Mouse (Mus musculus) forebrain, embryonic 12.5 days (tissue): Measurements from ENCODE around the gene Gm3336. TPM values are rescaled to one million over a fixed set of nuclear protein-coding genes. Genes with fewer than 3 reads are reported as not detected.

ENCODE experiments used
- ATAC-seq: fragments of 200-750 bp; cut with Nextera tagmentation; 2 replicates; pipeline ENCODE4 v1.8.0; 2017; ENCODE audit warnings: moderate TSS enrichment; ENCODE audit not compliant: low FRiP score
- H3K27ac ChIP-seq: fragments of 300-500 bp; sonication (generic); 2 replicates; pipeline ENCODE4 v1.5.1; 2016; ENCODE audit warnings: mild to moderate bottlenecking
- H3K27me3 ChIP-seq: fragments of 300-500 bp; sonication (generic); 2 replicates; pipeline ENCODE4 v1.6.1; 2016; ENCODE audit warnings: mild to moderate bottlenecking
- H3K36me3 ChIP-seq: fragments of 300-500 bp; sonication (generic); replicated peaks from 2 replicates; pipeline ENCODE4 v1.6.1; 2016; ENCODE audit warnings: mild to moderate bottlenecking
- H3K4me1 ChIP-seq: fragments of 300-500 bp; sonication (generic); 2 replicates; pipeline ENCODE4 v1.6.1; 2016
- H3K4me2 ChIP-seq: fragments of 300-500 bp; sonication (generic); 2 replicates; pipeline ENCODE4 v1.6.1; 2016; ENCODE audit warnings: mild to moderate bottlenecking, moderate library complexity
- H3K4me3 ChIP-seq: fragments of 300-500 bp; sonication (generic); replicated peaks from 2 replicates; pipeline ENCODE4 v1.5.1; 2016; ENCODE audit warnings: mild to moderate bottlenecking
- H3K9ac ChIP-seq: fragments of 300-500 bp; sonication (generic); 2 replicates; pipeline ENCODE4 v1.6.1; 2016; ENCODE audit warnings: mild to moderate bottlenecking
- H3K9me3 ChIP-seq: fragments of 300-500 bp; sonication (generic); 2 replicates; pipeline ENCODE4 v1.6.1; 2016
- WGBS: fragments of 180-500 bp; shearing (Covaris S2); methylation state at CpG from one replicate; pipeline ENCODE4 v1.1.7; 2016; 5-methylcytosine and 5-hydroxymethylcytosine counted together
- polyA plus RNA-seq: library from polyadenylated mRNA; unstranded; fragments of >200 nt; fragmentation: Nextera tagmentation; extraction: Ambion mirVana; gene quantifications from 2 replicates; pipeline ENCODE4 v1.2.1, GENCODE M21; 2016

Gene Gm3336
- polyA plus RNA-seq, 1 experiment from 2014 or later = not detected

DNA sequence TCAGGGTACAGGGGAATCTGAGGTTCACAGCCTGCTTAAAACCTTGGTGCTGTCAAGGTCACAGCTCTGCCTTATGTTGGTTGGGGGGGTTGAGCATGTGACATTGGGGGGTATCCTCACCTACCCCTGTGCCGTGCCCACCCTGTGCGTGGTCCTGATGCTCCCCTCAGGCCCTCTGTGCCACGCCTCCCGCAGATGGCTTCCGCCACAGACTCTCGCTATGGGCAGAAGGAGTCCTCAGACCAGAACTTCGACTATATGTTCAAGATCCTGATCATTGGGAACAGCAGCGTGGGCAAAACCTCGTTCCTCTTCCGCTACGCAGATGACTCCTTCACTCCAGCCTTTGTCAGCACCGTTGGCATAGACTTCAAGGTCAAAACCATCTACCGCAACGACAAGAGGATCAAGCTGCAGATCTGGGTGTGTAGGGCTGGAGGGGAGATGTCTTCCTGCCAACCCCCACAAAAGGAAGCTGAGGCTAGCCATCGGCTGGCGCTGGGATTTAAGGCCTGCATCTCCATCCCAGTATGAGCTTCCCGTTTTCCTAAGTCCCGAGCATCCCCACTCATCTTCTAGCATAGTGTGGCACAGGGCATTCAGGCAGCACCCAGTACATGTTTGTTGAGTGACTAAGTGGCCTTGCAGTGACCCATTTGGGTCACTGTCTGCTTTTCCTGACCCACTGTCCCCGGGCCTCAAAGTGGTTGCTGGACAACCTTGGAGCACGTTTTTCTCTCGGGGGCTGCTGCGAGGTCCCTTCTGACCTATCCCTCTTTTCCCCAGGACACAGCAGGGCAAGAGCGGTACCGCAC is 37.5 kb downstream of the Gm3336 start:
- ATAC-seq = no peak
- H3K27ac ChIP-seq = peak overlapping the region; percentile 81; the same call in 1 of the 2 replicates
- no peaks in the 10 kb centered on the region for H3K27me3 ChIP-seq
- H3K9me3 ChIP-seq = no peaks in the 10 kb centered on the region
- peak overlapping the region; percentile 96 for H3K4me2 ChIP-seq
- 84% methylated on average over 24 of the region's 24 CpGs for WGBS
- peaks cover 42% of the 10 kb centered on the region for H3K4me1 ChIP-seq
- peak overlapping the region; percentile 86 for H3K9ac ChIP-seq
- peak overlapping the region; percentile 67 for H3K4me3 ChIP-seq
- peaks cover 25% of the 10 kb centered on the region for H3K36me3 ChIP-seq

- H3K36me3 ChIP-seq = peaks cover 25% of the 10 kb centered on the region
- H3K4me2 ChIP-seq = no peak overlapping the region
- no peaks in the 10 kb centered on the region for H3K9me3 ChIP-seq
- no peaks in the 10 kb centered on the region for H3K27me3 ChIP-seq
- peaks cover 44% of the 10 kb centered on the region for H3K4me1 ChIP-seq
- H3K4me3 ChIP-seq = no peak overlapping the region
- no peak overlapping the region for H3K9ac ChIP-seq
- WGBS = 92% methylated on average over 6 of the region's 6 CpGs
- no peak for ATAC-seq
- H3K27ac ChIP-seq = no peak overlapping the region
Measured at GRCm38 (mm10) chr8:70756476-70757040, 38.2 kb downstream of the Gm3336 start.

- H3K9ac ChIP-seq = no peak overlapping the region
- peaks cover 25% of the 10 kb centered on the region for H3K36me3 ChIP-seq
- no peaks in the 10 kb centered on the region for H3K27me3 ChIP-seq
- H3K9me3 ChIP-seq = no peaks in the 10 kb centered on the region
- H3K27ac ChIP-seq = no peak overlapping the region
- 75% methylated on average over 22 of the region's 22 CpGs for WGBS
- H3K4me2 ChIP-seq = no peak overlapping the region
- no peak overlapping the region for H3K4me3 ChIP-seq
- ATAC-seq = no peak
- peaks cover 44% of the 10 kb centered on the region for H3K4me1 ChIP-seq
Measured at GRCm38 (mm10) chr8:70757523-70758307, 39.4 kb downstream of the Gm3336 start.

DNA sequence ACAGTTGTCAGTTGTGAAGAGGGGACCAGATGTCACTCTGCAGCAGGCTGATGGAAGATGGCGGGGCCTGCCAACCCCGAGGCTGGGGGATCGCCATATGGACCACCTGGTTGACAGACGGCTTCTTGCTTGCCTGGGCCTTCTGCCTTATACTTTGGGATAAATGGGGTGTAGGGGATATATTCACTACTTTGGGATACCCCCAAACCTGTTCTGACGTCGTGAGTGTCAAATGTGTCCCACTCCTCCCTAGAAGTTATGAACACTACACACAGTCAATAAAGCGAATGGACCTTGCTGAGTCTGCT is 39.9 kb downstream of the Gm3336 start:
- no peaks in the 10 kb centered on the region for H3K9me3 ChIP-seq
- no peak overlapping the region for H3K9ac ChIP-seq
- H3K27ac ChIP-seq = no peak overlapping the region
- H3K4me1 ChIP-seq = peaks cover 42% of the 10 kb centered on the region
- H3K4me2 ChIP-seq = no peak overlapping the region
- no peak for ATAC-seq
- 94% methylated on average over 7 of the region's 7 CpGs for WGBS
- peaks cover 25% of the 10 kb centered on the region for H3K36me3 ChIP-seq
- H3K4me3 ChIP-seq = no peak overlapping the region
- H3K27me3 ChIP-seq = no peaks in the 10 kb centered on the region

- no peak overlapping the region for H3K27ac ChIP-seq
- peak overlapping the region; percentile 99; the same call in 1 of the 2 replicates for H3K4me2 ChIP-seq
- 75% methylated on average over 19 of the region's 19 CpGs for WGBS
- no peaks in the 10 kb centered on the region for H3K27me3 ChIP-seq
- H3K36me3 ChIP-seq = peaks cover 25% of the 10 kb centered on the region
- H3K4me3 ChIP-seq = 0 out of 2 replicates have a peak overlapping the region, but pooled peaks have one; percentile 3
- H3K4me1 ChIP-seq = peaks cover 39% of the 10 kb centered on the region
- H3K9ac ChIP-seq = no peak overlapping the region
- no peaks in the 10 kb centered on the region for H3K9me3 ChIP-seq
- ATAC-seq = no peak
Measured at GRCm38 (mm10) chr8:70758616-70759561, 40.5 kb downstream of the Gm3336 start.

- WGBS = under 1% methylated on average over 22 of the region's 22 CpGs
- ATAC-seq = no peak; the same call in 1 of the 2 replicates
- peaks cover 34% of the 10 kb centered on the region for H3K4me1 ChIP-seq
Measured at GRCm38 (mm10) chr8:70760350-70760749, 42.0 kb downstream of the Gm3336 start.

DNA sequence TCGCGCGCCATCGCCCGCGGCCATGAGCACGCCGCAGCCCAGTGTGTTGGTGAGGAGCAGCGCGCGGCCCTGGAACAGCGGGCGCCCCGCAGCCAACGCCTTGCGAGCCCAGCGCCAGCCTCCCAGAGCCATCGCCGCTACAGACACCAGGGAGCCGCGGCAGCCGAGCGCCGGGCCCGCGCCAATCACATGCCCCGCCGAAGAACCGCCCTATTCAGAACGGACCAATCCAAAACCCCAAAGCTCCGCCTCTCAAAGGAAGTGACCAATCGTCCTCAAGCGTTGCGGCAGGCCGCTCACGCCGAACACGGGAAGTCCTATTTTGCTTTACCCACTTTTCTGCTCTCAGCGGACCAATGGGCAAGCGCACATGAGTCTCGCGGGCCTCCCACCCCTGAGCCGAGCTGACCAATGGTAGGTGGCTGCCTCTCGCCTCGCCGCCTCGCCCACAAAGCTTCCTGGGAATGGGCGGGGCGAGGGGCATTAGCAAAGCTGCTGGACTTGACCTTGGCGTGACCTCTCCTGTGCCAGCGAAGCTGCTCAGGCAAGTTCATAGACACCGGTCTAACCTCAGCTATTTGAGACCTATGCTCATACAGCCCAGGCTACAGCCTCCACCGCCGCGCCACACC is 42.5 kb downstream of the Gm3336 start, which contains the start of gene Mpv17l2:
Mpv17l2 (minus strand) TSS at position 172 of the 632 bp plus-strand sequence.
- ATAC-seq = peak; percentile 97
- WGBS = under 1% methylated on average over 55 of the region's 55 CpGs
- peak within 1 kb of the TSS; percentile 66 for H3K4me3 ChIP-seq

More at GRCm38 (mm10) chr8:70760350-70760749, 42.0 kb downstream of the Gm3336 start:
- H3K36me3 ChIP-seq = peaks cover 25% of the 10 kb centered on the region
- peak overlapping the region; percentile 72 for H3K9ac ChIP-seq
- H3K9me3 ChIP-seq = no peaks in the 10 kb centered on the region
- H3K4me3 ChIP-seq = peak overlapping the region; percentile 66
- peak overlapping the region; percentile 76 for H3K27ac ChIP-seq
- no peaks in the 10 kb centered on the region for H3K27me3 ChIP-seq
- H3K4me2 ChIP-seq = peak overlapping the region; percentile 99

GRCm38 (mm10) chr8:70762118-70762517 is 43.8 kb downstream of the Gm3336 start:
- no peak for ATAC-seq
- Histone ChIP-seq H3K27me3 (peaks cover 10% of the 10 kb centered on the region; the same call in 1 of the 2 replicates), H3K4me3 (no peak overlapping the region), H3K36me3 (peaks cover 16% of the 10 kb centered on the region; the same call in 1 of the 2 replicates), H3K4me2 (no peak overlapping the region), H3K9me3 (no peaks in the 10 kb centered on the region), H3K27ac (no peak overlapping the region), H3K9ac (no peak overlapping the region), H3K4me1 (peaks cover 44% of the 10 kb centered on the region)
- 83% methylated on average over 1 of the region's 1 CpGs for WGBS

More for the DNA sequence above, 42.5 kb downstream of the Gm3336 start, which contains the start of gene Mpv17l2:
- H3K4me2 ChIP-seq = peak within 1 kb of the TSS; percentile 99
- H3K36me3 ChIP-seq = peaks cover 25% of the 10 kb centered on the region
- H3K9me3 ChIP-seq = no peaks in the 10 kb centered on the region
- H3K27me3 ChIP-seq = no peaks in the 10 kb centered on the region; the same call in 1 of the 2 replicates
- peak within 1 kb of the TSS; percentile 76 for H3K27ac ChIP-seq
- H3K4me1 ChIP-seq = peaks cover 34% of the 10 kb centered on the region
- peak within 1 kb of the TSS; percentile 72 for H3K9ac ChIP-seq

DNA sequence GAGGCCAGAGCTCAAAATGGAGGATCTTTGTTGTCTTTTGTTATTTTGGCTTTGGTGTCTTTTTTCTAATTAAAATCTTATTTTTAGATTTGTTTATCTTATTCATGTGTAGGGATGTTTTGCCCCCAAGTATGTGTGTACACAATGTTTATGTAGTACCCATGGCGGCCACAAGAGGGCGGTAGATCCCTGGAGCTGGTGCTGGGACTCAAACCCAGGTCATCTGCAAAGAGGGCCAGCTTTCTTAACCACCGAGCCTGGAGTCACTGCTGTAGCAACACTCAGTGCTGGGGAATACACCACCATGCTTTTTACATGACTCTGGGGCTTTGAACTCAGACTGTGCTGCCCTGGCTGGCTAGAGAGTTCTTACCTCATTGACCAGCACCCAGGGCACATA is 45.0 kb downstream of the Gm3336 start:
- WGBS = 6% methylated on average over 3 of the region's 3 CpGs
- no peak overlapping the region for H3K4me2 ChIP-seq
- ATAC-seq = no peak
- no peak overlapping the region for H3K27ac ChIP-seq
- no peak overlapping the region for H3K4me3 ChIP-seq
- peaks cover 43% of the 10 kb centered on the region for H3K4me1 ChIP-seq
- no peak overlapping the region for H3K9ac ChIP-seq
- peaks cover 17% of the 10 kb centered on the region for H3K27me3 ChIP-seq
- H3K9me3 ChIP-seq = no peaks in the 10 kb centered on the region
- H3K36me3 ChIP-seq = peaks cover 13% of the 10 kb centered on the region

DNA sequence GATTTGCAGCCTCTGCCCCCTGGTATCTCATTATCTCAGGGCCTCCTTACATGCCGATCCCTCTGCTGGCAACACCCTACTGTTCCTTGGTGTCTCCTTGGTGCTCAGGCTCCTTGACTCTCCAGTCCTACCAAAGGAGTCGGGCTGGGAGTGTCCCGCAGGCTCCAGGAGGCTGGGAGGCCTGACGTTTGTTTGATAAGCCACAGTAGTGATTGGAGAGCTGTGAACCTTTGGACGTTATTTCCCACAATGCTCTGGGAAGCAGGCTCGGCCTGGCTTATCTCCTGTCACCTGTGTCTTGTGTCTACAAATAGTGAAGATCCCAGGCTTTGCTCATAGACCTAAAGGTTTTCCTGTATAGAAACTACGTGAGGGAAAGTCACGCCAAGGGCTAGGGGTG is 45.7 kb downstream of the Gm3336 start:
- Histone ChIP-seq H3K4me3 (no peak overlapping the region), H3K27me3 (peaks cover 17% of the 10 kb centered on the region), H3K4me2 (no peak overlapping the region), H3K9ac (no peak overlapping the region), H3K9me3 (no peaks in the 10 kb centered on the region), H3K4me1 (peaks cover 42% of the 10 kb centered on the region), H3K36me3 (peaks cover 16% of the 10 kb centered on the region), H3K27ac (no peak overlapping the region)
- 87% methylated on average over 8 of the region's 8 CpGs for WGBS
- ATAC-seq = no peak

- peaks cover 39% of the 10 kb centered on the region for H3K4me1 ChIP-seq
- no peak overlapping the region for H3K27ac ChIP-seq
- no peaks in the 10 kb centered on the region for H3K9me3 ChIP-seq
- H3K36me3 ChIP-seq = peaks cover 19% of the 10 kb centered on the region
- no peak overlapping the region for H3K9ac ChIP-seq
- 92% methylated on average over 13 of the region's 13 CpGs for whole genome bisulfite sequencing
- H3K4me3 ChIP-seq = no peak overlapping the region
- no peak for ATAC-seq
- peaks cover 17% of the 10 kb centered on the region for H3K27me3 ChIP-seq
- no peak overlapping the region for H3K4me2 ChIP-seq
Measured at GRCm38 (mm10) chr8:70764676-70765075, 46.3 kb downstream of the Gm3336 start.
